Mouse (Mus musculus) lung, embryonic 14.5 days (tissue): Measurements from ENCODE around the gene Gm11273. TPM values are rescaled to one million over a fixed set of nuclear protein-coding genes. Genes with fewer than 3 reads are reported as not detected.
"Not testable (repeated sequence)": the region's sequence is repeated elsewhere in the genome, so short reads cannot be mapped to it uniquely, and the experiment has no call there.

Source experiments
- ATAC-seq: fragments of 200-750 bp; cut with Nextera tagmentation; 2 replicates; pipeline ENCODE4 v1.8.0; 2017; ENCODE audit warnings: mild to moderate bottlenecking, moderate TSS enrichment, moderate library complexity; ENCODE audit not compliant: insufficient read depth
- DNase-seq: peaks from one replicate; pipeline ENCODE4 v3.0.0-alpha.2; 2015
- H3K27ac ChIP-seq: fragments of 300-500 bp; sonication (generic); 2 replicates; pipeline ENCODE4 v1.5.1; 2014; ENCODE audit warnings: low read depth, mild to moderate bottlenecking, moderate library complexity
- H3K27me3 ChIP-seq: fragments of 300-500 bp; sonication (generic); 2 replicates; pipeline ENCODE4 v1.6.1; 2014; ENCODE audit warnings: low read length, control low read depth; ENCODE audit not compliant: insufficient read depth
- H3K36me3 ChIP-seq: fragments of 300-500 bp; sonication (generic); 2 replicates; pipeline ENCODE4 v1.6.1; 2014; ENCODE audit warnings: control low read depth; ENCODE audit not compliant: insufficient read depth
- H3K4me1 ChIP-seq: fragments of 300-500 bp; sonication (generic); 2 replicates; pipeline ENCODE4 v1.6.1; 2014; ENCODE audit warnings: antibody characterized with exemption, control low read depth; ENCODE audit not compliant: insufficient read depth
- H3K4me2 ChIP-seq: fragments of 300-500 bp; sonication (generic); 2 replicates; pipeline ENCODE4 v1.6.1; 2014; ENCODE audit warnings: mild to moderate bottlenecking
- H3K4me3 ChIP-seq: fragments of 300-500 bp; sonication (generic); 2 replicates; pipeline ENCODE4 v1.5.1; 2014; ENCODE audit warnings: low read depth, low read length
- H3K9ac ChIP-seq: fragments of 300-500 bp; sonication (generic); 2 replicates; pipeline ENCODE4 v1.6.1; 2014
- H3K9me3 ChIP-seq: fragments of 300-500 bp; sonication (generic); 2 replicates; pipeline ENCODE4 v1.6.1; 2016; ENCODE audit warnings: low read depth, low read length, control low read depth
- CTCF ChIP-seq: IDR thresholded peaks from 2 replicates; pipeline ENCODE4 v1.5.1; 2016; ENCODE audit warnings: antibody characterized with exemption, low read depth
- WGBS: fragments of 180-500 bp; shearing (Covaris S2); extraction: QIAGEN DNeasy Blood & Tissue Kit; methylation state at CpG from one replicate; pipeline ENCODE4 v1.1.7; 2014; 5-methylcytosine and 5-hydroxymethylcytosine counted together
- polyA plus RNA-seq: library from polyadenylated mRNA; unstranded; fragments of >200 nt; fragmentation: Nextera tagmentation; extraction: Ambion mirVana; gene quantifications from 2 replicates; pipeline ENCODE4 v1.2.1, GENCODE M21; 2014

Gene Gm11273
- polyA plus RNA-seq, 1 experiment from 2014 or later: 7.6 TPM

GRCm38 (mm10) chr13:21502296-21502695 is 1.1 kb upstream of the Gm11273 start:
- no peak for DNase-seq
- no peaks in the 10 kb centered on the region for H3K36me3 ChIP-seq
- no peak overlapping the region for H3K27ac ChIP-seq
- TF ChIP-seq CTCF: no peak
- no peaks in the 10 kb centered on the region for H3K9me3 ChIP-seq
- no peaks in the 10 kb centered on the region for H3K4me1 ChIP-seq
- ATAC-seq: no peak
- H3K4me2 ChIP-seq: no peak overlapping the region
- 85% methylated on average over 5 of the region's 5 CpGs for WGBS
- no peak overlapping the region for H3K9ac ChIP-seq
- H3K4me3 ChIP-seq: no peak overlapping the region
- no peaks in the 10 kb centered on the region for H3K27me3 ChIP-seq

GRCm38 (mm10) chr13:21495080-21495479 is 6.1 kb downstream of the Gm11273 start, which contains the start of gene AK157302:
TSS of gene AK157302 (plus strand) at chr13:21495223.
- Histone ChIP-seq H3K4me2 (no peak within 1 kb of the TSS), H3K27me3 (no peaks in the 10 kb centered on the region), H3K4me3 (no peak within 1 kb of the TSS), H3K9me3 (no peaks in the 10 kb centered on the region), H3K4me1 (no peaks in the 10 kb centered on the region), H3K36me3 (no peaks in the 10 kb centered on the region), H3K9ac (no peak within 1 kb of the TSS), H3K27ac (no peak within 1 kb of the TSS)
- no peak for DNase-seq
- TF ChIP-seq CTCF: no peak
- ATAC-seq: no peak
- WGBS: 89% methylated on average over 21 of the region's 21 CpGs

DNA sequence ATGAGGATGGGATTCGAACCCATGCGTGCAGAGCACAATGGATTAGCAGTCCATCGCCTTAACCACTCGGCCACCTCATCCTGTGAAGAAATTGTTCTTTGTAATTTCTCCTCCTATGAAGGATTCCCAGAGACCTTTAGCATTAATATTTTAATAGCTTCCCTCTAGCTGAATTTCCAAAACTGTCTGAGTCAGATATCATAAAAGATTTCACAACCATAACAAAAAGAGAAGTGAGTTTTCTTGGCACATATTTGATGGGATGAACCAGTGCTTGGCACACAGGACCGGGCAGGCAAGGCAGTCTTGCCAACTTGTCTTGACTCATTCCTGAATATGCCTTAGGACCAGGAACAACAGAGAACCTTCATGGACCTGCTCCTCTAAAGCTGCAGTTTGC is 8.4 kb downstream of the Gm11273 start:
- no peak for ATAC-seq
- Histone ChIP-seq H3K9me3 (no peaks in the 10 kb centered on the region), H3K4me1 (no peaks in the 10 kb centered on the region), H3K27me3 (no peaks in the 10 kb centered on the region), H3K9ac (no peak overlapping the region), H3K27ac (no peak overlapping the region), H3K4me3 (no peak overlapping the region), H3K4me2 (no peak overlapping the region), H3K36me3 (no peaks in the 10 kb centered on the region)
- WGBS: 85% methylated on average over 5 of the region's 5 CpGs
- no peak for TF ChIP-seq CTCF
- DNase-seq: no peak

DNA sequence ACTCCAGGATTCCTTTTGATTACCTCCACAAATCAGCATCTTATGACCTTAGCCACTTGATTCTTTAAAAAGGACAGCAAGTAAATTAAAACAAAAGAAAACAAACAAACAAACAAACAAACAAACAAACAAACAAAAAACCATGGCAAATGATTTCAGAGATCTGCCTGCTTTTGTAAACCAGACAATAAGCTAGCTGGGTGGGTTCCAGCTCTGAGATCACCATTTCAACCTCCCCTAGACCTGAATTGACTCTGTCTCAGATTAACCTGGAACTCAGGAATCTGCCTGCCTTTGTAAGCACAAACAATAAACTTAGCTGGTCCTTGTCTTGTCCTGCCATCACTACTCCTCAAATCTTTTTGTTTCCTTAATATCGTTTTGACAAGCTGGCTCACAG is 14.3 kb downstream of the Gm11273 start:
- DNase-seq (no peak), ATAC-seq (no peak)
- Histone ChIP-seq H3K27ac (no peak overlapping the region), H3K36me3 (no peaks in the 10 kb centered on the region), H3K9me3 (no peaks in the 10 kb centered on the region; the same call in 1 of the 2 replicates), H3K4me3 (no peak overlapping the region), H3K27me3 (no peaks in the 10 kb centered on the region), H3K4me2 (no peak overlapping the region), H3K4me1 (no peaks in the 10 kb centered on the region), H3K9ac (no peak overlapping the region)
- WGBS: 82% methylated on average over 1 of the region's 1 CpGs
- no peak for TF ChIP-seq CTCF

DNA sequence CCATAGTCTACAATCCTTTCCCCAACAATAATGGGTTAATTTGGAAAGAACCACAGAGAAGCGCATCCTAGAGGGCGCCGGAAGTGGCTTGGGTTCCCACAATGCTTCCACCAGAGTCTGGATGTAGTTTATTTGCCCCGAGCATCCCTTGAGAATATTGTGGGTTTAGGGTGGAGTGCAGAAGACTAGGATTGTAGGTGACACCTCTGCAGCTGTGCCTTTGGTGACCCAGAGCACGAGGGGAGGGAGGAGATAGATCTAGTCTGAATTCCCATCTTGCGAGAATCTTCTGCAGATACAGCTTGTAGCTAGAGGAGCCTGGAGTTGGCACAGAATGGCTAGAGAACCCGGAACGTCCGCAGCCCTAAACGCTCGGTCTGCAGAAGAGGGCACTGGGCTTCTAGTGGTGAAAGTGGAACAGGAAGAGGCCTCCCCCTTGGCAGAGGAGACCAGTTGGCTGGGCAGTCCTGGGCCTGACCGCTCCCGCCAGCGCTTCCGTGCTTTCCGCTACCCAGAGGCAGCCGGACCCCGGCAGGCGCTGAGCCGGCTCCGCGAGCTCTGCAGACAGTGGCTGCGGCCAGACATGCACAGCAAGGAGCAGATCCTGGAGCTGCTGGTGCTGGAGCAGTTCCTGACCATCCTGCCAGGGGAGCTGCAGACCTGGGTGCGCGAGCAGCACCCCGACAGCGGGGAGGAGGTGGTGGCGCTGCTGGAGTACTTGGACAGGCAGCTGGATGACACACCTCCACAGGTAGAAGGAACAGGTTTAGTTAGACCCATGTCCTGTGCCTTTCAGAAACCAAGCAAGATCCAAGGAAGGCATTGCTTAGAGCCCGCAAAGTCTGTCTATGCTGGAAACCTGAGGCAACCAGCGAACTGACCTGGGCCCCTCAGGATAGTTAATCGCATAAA is 22.2 kb downstream of the Gm11273 start, which contains the start of the genes Zkscan4 and Gm10065:
TSS of gene Zkscan4 (plus strand) at position 149 of the 912 bp plus-strand sequence.
TSS of gene Gm10065 (minus strand) at position 683 of the 912 bp plus-strand sequence.
- not testable (repeated sequence) for H3K9me3 ChIP-seq, H3K4me1 ChIP-seq, H3K36me3 ChIP-seq, H3K27me3 ChIP-seq
- H3K4me3 ChIP-seq: peak within 1 kb of the TSS; percentile 47
- peak; percentile 88 for DNase-seq
- 3% methylated on average over 31 of the region's 31 CpGs for WGBS
- H3K9ac ChIP-seq: peak within 1 kb of the TSS; percentile 59
- ATAC-seq: peak; percentile 89
- H3K27ac ChIP-seq: peak within 1 kb of the TSS; percentile 51; the same call in 1 of the 2 replicates
- H3K4me2 ChIP-seq: peak within 1 kb of the TSS; percentile 61

DNA sequence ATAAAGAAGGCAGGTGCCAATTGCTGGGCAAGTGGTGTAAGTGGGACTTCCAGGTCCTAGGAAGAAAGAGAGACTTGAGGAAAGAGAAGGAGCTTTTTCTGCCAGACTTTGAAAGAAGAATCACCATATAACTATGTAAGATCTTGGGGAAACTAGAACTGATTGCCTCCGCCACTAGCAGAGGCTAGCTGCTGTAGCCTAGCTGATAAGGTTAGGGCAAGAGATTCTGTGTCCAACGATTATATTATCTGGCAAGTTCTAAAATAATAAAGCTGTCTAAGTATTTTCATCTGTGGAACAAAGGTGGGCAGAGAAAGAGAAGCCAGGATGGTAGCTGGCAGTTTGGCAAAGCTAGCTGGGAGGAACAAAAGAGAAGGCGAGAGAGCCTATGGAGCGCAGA is 28.8 kb downstream of the Gm11273 start:
- ATAC-seq (no peak), DNase-seq (no peak)
- H3K4me3 ChIP-seq: no peak overlapping the region
- H3K9me3 ChIP-seq: no peaks in the 10 kb centered on the region
- no peak overlapping the region for H3K4me2 ChIP-seq
- H3K36me3 ChIP-seq: no peaks in the 10 kb centered on the region
- H3K4me1 ChIP-seq: no peaks in the 10 kb centered on the region
- no peak overlapping the region for H3K27ac ChIP-seq
- no peak for TF ChIP-seq CTCF
- H3K9ac ChIP-seq: no peak overlapping the region
- H3K27me3 ChIP-seq: no peaks in the 10 kb centered on the region
- WGBS: 32% methylated on average over 4 of the region's 4 CpGs

DNA sequence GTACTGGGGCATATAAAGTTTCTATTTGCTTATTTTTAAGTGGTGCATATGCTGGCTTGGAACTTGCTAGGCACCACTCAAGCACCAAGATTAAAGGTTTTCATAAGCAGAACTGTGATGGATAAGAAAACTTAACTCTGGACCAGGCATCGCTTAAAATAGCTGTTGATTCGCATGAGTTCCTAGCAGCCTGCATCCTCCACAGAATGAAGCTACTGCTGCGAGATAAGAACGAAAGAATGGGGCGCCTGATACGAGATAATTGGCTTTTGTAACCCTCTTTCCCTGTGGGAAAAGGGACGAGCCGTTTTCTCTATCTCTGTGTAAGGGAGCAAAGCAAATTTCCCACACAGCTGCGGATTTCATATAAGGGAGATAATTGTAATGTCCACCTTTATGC is 32.1 kb downstream of the Gm11273 start:
- no peaks in the 10 kb centered on the region for H3K27me3 ChIP-seq
- no peaks in the 10 kb centered on the region for H3K36me3 ChIP-seq
- WGBS: 25% methylated on average over 9 of the region's 9 CpGs
- DNase-seq (no peak), ATAC-seq (no peak)
- H3K27ac ChIP-seq: no peak overlapping the region
- TF ChIP-seq CTCF: no peak
- peak overlapping the region; percentile 75 for H3K4me2 ChIP-seq
- no peak overlapping the region for H3K9ac ChIP-seq
- no peak overlapping the region for H3K4me3 ChIP-seq
- H3K4me1 ChIP-seq: no peaks in the 10 kb centered on the region
- no peaks in the 10 kb centered on the region for H3K9me3 ChIP-seq
